Mouse (Mus musculus): Measurements from ENCODE around the gene Lrrc3c. TPM values are rescaled to one million over a fixed set of nuclear protein-coding genes. Genes with fewer than 3 reads are reported as not detected.

Gene Lrrc3c
- polyA plus RNA-seq (2014; fragmentation: Nextera tagmentation; extraction: Ambion mirVana): not detected in 2 replicates

DNA sequence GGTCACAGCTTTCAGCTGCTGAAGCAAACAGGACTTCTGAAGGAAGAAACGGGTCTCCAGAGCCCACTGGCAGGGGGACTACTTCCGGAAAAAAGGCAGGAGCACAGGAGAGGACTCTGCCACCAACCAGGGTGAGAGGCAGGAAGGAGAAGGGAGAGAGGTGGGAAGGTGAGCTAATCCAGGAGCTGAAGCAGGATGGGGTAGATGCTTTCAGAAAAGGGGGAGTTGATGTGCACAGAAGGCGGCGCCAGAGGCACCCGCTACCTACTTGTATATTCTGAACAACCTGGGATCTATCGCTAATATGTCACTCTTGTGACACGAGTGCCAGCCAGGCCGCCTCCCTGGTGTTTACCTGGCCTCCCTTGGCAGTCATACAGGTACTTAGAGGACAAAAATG, at the start of gene Lrrc3c:
TSS of gene Lrrc3c (plus strand) at position 301 of the 400 bp plus-strand sequence.
- Histone ChIP-seq H3K4me1 (replicated peaks; ENCODE audit: control insufficient read depth, insufficient read depth, low read length) (0 out of 2 replicates have a peak, but pooled peaks cover 6% of the 10 kb centered on the region), H3K27me3 (replicated peaks; ENCODE audit: control insufficient read depth, insufficient read depth, low read length) (peaks cover 36% of the 10 kb centered on the region), H3K36me3 (ENCODE audit: control insufficient read depth, insufficient read depth, low read length) (no peaks in the 10 kb centered on the region), H3K9me3 (ENCODE audit: control insufficient read depth, low read length) (no peaks in the 10 kb centered on the region), H3K4me2 (no peak within 1 kb of the TSS), H3K4me3 (ENCODE audit: low read depth, low read length) (no peak within 1 kb of the TSS), H3K9ac (ENCODE audit: low read depth, low read length) (no peak within 1 kb of the TSS), H3K27ac (ENCODE audit: low read depth, low read length) (no peak within 1 kb of the TSS)
- 81% methylated on average over 8 of the region's 8 CpGs for WGBS
- DNase-seq (ENCODE audit: low spot score): no peak
- no peak for ATAC-seq (replicated peaks; ENCODE audit: low FRiP score)

DNA sequence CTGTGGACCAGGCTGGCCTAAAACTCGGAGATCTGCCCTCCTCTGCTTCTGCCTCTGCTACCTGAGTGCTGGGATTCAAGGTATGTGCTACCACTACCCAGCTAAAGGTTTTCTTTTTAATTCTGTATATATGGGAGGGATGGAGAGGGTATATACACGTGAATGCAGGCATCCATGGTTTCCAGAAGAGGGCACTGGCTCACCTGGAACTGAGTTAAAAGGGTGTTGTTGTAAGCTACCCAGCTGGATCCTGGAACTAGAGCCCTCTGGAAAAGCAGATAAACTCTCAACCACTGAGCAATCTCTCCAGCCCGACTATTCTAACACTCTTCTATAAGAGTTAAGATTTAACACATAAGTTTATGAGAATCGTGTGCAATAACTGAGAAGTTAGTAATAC, 48.7 kb upstream of the Lrrc3c start:
- no peak overlapping the region for H3K4me2 ChIP-seq
- H3K27ac ChIP-seq (ENCODE audit: low read depth, low read length): no peak overlapping the region
- H3K9ac ChIP-seq (ENCODE audit: low read depth, low read length): no peak overlapping the region
- ATAC-seq (replicated peaks; ENCODE audit: low FRiP score) (no peak), DNase-seq (ENCODE audit: low spot score) (no peak)
- no peaks in the 10 kb centered on the region for H3K36me3 ChIP-seq (ENCODE audit: control insufficient read depth, insufficient read depth, low read length)
- peaks cover 52% of the 10 kb centered on the region for H3K27me3 ChIP-seq (replicated peaks; ENCODE audit: control insufficient read depth, insufficient read depth, low read length)
- WGBS: 54% methylated on average over 4 of the region's 4 CpGs
- peaks cover 13% of the 10 kb centered on the region for H3K4me1 ChIP-seq (replicated peaks; ENCODE audit: control insufficient read depth, insufficient read depth, low read length)
- no peak overlapping the region for H3K4me3 ChIP-seq (ENCODE audit: low read depth, low read length)
- no peaks in the 10 kb centered on the region for H3K9me3 ChIP-seq (ENCODE audit: control insufficient read depth, low read length)

DNA sequence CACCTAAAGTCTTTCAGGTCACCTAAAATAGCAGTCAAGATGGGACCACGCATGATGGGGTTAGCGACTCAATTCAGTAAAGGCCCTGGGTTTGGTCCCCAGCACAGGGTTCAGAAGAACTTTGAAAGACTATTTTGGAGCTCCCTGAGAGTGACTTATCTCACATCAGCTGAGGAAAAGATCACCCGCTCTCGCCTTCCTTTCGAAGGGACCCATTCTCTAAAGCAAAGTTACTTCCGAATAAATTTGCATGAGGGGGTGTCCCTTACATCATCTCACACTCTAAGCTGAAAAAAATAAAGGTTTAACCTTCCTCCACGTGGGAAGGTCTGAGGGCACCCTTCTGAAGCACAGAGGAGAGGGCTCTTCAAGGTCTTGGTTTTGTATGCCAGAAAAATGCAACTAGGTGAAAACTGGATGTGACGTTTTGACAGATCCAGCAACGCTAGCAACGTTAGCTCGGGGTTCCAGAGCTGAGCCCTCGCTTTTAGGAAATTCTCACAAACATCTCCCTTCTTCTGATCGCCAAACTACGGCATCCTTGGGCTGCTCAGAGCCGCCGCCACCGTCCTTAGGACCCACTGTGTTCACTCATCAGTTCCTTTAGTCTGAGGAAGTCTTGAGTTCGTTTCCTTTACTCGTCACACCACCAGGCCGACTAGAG, 47.6 kb upstream of the Lrrc3c start:
- WGBS: 17% methylated on average over 20 of the region's 20 CpGs
- peaks cover 43% of the 10 kb centered on the region for H3K27me3 ChIP-seq (replicated peaks; ENCODE audit: control insufficient read depth, insufficient read depth, low read length)
- DNase-seq (ENCODE audit: low spot score): no peak
- H3K4me3 ChIP-seq (ENCODE audit: low read depth, low read length): peak overlapping the region; percentile 72
- H3K4me1 ChIP-seq (replicated peaks; ENCODE audit: control insufficient read depth, insufficient read depth, low read length): peaks cover 11% of the 10 kb centered on the region
- no peaks in the 10 kb centered on the region for H3K36me3 ChIP-seq (ENCODE audit: control insufficient read depth, insufficient read depth, low read length)
- peak overlapping the region; percentile 75 for H3K4me2 ChIP-seq
- H3K9ac ChIP-seq (ENCODE audit: low read depth, low read length): peak overlapping the region; percentile 65
- no peak for ATAC-seq (replicated peaks; ENCODE audit: low FRiP score)
- H3K27ac ChIP-seq (ENCODE audit: low read depth, low read length): no peak overlapping the region
- H3K9me3 ChIP-seq (ENCODE audit: control insufficient read depth, low read length): no peaks in the 10 kb centered on the region

DNA sequence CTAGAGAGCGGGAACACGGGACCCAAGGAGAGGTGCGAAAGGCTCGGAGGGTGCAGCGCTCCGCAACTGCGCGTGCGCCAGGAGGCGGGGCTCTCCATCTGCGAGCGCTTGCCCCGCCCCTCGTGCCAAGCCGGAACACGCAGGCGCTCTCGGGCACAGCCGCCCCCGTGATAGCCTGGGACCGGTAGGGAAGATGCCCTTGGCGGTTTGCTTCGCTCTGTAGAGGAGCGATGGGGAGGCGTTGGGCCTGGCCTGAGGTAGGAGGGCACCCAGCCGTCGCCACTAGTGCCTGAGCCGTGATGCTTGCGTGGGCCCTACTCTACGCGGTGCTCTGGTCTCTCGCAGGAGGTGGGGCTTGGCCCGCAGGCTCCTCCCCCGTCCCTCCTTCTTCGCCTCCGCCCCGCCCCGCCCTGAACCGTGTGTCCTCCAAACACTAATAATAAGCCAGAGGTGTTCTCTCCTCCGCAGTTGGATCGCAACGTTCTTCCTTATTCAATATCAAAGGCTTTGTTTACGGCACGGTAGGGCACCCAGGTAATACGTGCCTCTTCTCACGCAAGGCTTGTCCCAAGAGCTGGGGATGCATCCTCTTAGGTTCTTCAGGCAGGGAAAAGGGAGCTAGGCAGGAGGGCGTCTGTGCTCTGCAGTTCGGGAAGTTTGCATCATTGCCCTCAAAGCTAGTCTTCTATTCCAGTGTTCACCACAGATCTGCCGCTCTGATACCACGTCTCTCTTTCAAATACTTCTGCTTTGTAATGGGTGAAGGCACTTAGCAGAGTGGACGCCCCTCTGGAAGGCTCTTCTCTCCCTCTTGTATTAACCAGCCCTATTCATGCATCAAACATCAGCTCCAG, 46.9 kb upstream of the Lrrc3c start, which contains the start of gene Zpbp2:
TSS of gene Zpbp2 (plus strand) at position 123 of the 854 bp plus-strand sequence.
- H3K36me3 ChIP-seq (ENCODE audit: control insufficient read depth, insufficient read depth, low read length): no peaks in the 10 kb centered on the region
- H3K4me3 ChIP-seq (ENCODE audit: low read depth, low read length): peak within 1 kb of the TSS; percentile 72
- ATAC-seq (replicated peaks; ENCODE audit: low FRiP score): peak; percentile 99
- H3K9ac ChIP-seq (ENCODE audit: low read depth, low read length): peak within 1 kb of the TSS; percentile 65
- DNase-seq (ENCODE audit: low spot score): peak; percentile 97
- under 1% methylated on average over 51 of the region's 51 CpGs for WGBS
- H3K27ac ChIP-seq (ENCODE audit: low read depth, low read length): peak within 1 kb of the TSS; percentile 49
- peak within 1 kb of the TSS; percentile 75 for H3K4me2 ChIP-seq
- peaks cover 36% of the 10 kb centered on the region for H3K27me3 ChIP-seq (replicated peaks; ENCODE audit: control insufficient read depth, insufficient read depth, low read length)
- H3K9me3 ChIP-seq (ENCODE audit: control insufficient read depth, low read length): no peaks in the 10 kb centered on the region
- H3K4me1 ChIP-seq (replicated peaks; ENCODE audit: control insufficient read depth, insufficient read depth, low read length): peaks cover 7% of the 10 kb centered on the region

DNA sequence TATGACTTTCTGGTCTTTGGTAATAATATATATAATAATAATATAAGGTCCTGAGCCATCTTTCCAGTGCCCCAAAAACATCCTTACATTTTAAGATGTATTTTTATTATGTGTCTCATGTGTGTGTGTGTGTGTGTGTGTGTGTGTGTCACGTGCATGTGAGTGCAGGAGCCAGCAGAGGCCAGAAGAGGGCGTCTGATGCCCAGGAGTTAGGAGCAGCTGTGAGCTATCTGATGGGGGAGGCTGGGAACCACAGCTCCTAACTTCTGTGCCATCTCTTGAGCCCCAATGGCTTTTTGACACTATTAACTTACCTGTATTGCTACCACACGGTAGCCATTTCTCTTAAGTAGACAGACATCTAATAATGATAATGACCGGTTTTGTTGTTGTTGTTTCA, 44.1 kb upstream of the Lrrc3c start:
- Histone ChIP-seq H3K9ac (ENCODE audit: low read depth, low read length) (no peak overlapping the region), H3K36me3 (ENCODE audit: control insufficient read depth, insufficient read depth, low read length) (no peaks in the 10 kb centered on the region), H3K27me3 (replicated peaks; ENCODE audit: control insufficient read depth, insufficient read depth, low read length) (peaks cover 10% of the 10 kb centered on the region), H3K4me2 (no peak overlapping the region), H3K4me1 (replicated peaks; ENCODE audit: control insufficient read depth, insufficient read depth, low read length) (peaks cover 7% of the 10 kb centered on the region), H3K9me3 (ENCODE audit: control insufficient read depth, low read length) (no peaks in the 10 kb centered on the region), H3K27ac (ENCODE audit: low read depth, low read length) (no peak overlapping the region), H3K4me3 (ENCODE audit: low read depth, low read length) (no peak overlapping the region)
- 89% methylated on average over 4 of the region's 4 CpGs for WGBS
- ATAC-seq (replicated peaks; ENCODE audit: low FRiP score) (no peak), DNase-seq (ENCODE audit: low spot score) (no peak)

DNA sequence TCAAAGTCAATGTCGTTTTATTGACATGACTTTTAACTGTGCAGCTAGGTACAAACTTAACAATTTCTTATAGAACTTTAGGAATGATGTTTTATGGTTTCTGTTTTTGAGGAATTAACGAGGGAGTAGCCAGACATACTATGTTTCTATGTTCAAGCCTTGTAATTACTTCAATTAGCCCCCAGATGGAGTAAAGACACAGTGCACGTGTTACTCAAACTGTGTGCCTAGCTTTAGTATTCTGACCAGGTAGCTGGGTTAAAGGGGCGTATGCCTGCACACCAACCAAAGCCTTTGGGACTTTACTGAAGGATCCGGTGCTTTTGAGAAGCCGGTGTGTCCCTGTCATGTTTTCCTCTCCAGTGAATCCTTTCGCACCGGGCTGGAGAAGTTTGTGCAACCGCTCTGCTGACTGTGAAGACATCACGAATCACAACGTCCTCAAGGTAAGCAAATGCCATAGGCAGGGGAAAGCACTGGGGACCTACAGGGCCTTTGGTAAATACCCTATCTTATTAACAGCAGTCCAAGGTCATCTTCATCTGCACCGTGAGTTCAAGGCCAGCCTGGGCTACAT, 42.9 kb upstream of the Lrrc3c start:
- ATAC-seq (replicated peaks; ENCODE audit: low FRiP score): no peak
- no peak overlapping the region for H3K27ac ChIP-seq (ENCODE audit: low read depth, low read length)
- WGBS: 68% methylated on average over 12 of the region's 12 CpGs
- H3K4me3 ChIP-seq (ENCODE audit: low read depth, low read length): no peak overlapping the region
- H3K4me2 ChIP-seq: no peak overlapping the region
- H3K9ac ChIP-seq (ENCODE audit: low read depth, low read length): no peak overlapping the region
- H3K4me1 ChIP-seq (replicated peaks; ENCODE audit: control insufficient read depth, insufficient read depth, low read length): peaks cover 7% of the 10 kb centered on the region
- DNase-seq (ENCODE audit: low spot score): no peak
- H3K36me3 ChIP-seq (ENCODE audit: control insufficient read depth, insufficient read depth, low read length): no peaks in the 10 kb centered on the region
- H3K9me3 ChIP-seq (ENCODE audit: control insufficient read depth, low read length): no peaks in the 10 kb centered on the region
- no peaks in the 10 kb centered on the region; the same call in 1 of the 2 replicates for H3K27me3 ChIP-seq (replicated peaks; ENCODE audit: control insufficient read depth, insufficient read depth, low read length)

DNA sequence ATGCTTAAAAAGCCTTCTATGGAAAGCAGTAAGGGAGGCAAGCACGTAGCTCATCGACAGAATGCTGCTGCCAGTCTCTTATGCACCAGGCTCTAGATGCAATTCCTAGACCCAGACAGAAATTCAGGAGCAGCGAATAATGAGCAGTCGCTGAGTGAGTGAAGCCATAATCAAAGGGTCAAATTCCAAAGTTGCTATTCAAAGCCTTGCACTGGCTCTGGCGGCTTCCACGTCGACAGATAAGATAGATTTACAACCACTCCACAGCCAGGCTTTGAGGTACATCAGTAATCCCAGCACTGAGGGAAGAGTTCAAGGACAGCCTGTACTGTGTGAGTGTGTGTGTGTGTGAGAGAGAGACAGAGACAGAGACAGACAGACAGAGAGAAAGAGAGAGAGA, 37.1 kb upstream of the Lrrc3c start:
- Histone ChIP-seq H3K4me1 (replicated peaks; ENCODE audit: control insufficient read depth, insufficient read depth, low read length) (0 out of 2 replicates have a peak, but pooled peaks cover 3% of the 10 kb centered on the region), H3K36me3 (ENCODE audit: control insufficient read depth, insufficient read depth, low read length) (no peaks in the 10 kb centered on the region), H3K27ac (ENCODE audit: low read depth, low read length) (no peak overlapping the region), H3K4me3 (ENCODE audit: low read depth, low read length) (no peak overlapping the region), H3K9ac (ENCODE audit: low read depth, low read length) (no peak overlapping the region), H3K9me3 (ENCODE audit: control insufficient read depth, low read length) (no peaks in the 10 kb centered on the region), H3K4me2 (no peak overlapping the region), H3K27me3 (replicated peaks; ENCODE audit: control insufficient read depth, insufficient read depth, low read length) (peaks cover 3% of the 10 kb centered on the region)
- DNase-seq (ENCODE audit: low spot score) (no peak), ATAC-seq (replicated peaks; ENCODE audit: low FRiP score) (no peak)
- 41% methylated on average over 7 of the region's 7 CpGs for WGBS

DNA sequence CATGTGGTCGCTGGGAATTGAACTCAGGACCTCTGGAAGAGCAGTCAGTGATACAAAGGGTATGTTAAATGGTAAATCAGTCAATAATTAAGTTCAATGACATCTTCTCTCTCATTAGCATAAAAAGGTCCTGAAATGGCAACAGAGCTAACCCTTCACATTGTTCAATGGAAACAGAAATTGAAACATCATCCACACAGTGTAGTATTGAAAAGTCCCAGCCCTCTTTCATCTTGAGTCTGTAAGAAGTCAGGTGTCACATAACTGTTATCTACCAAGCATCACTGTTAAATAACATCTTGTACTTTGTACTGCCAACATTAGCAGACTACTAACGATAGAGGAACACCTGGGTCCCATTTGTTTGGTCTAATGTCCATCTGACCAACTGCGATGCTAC, 35.1 kb upstream of the Lrrc3c start:
- H3K27ac ChIP-seq (ENCODE audit: low read depth, low read length): no peak overlapping the region
- H3K4me2 ChIP-seq: no peak overlapping the region
- ATAC-seq (replicated peaks; ENCODE audit: low FRiP score) (no peak), DNase-seq (ENCODE audit: low spot score) (no peak)
- H3K9ac ChIP-seq (ENCODE audit: low read depth, low read length): no peak overlapping the region
- no peaks in the 10 kb centered on the region for H3K9me3 ChIP-seq (ENCODE audit: control insufficient read depth, low read length)
- H3K36me3 ChIP-seq (ENCODE audit: control insufficient read depth, insufficient read depth, low read length): no peaks in the 10 kb centered on the region
- WGBS: 83% methylated on average over 3 of the region's 3 CpGs
- H3K27me3 ChIP-seq (replicated peaks; ENCODE audit: control insufficient read depth, insufficient read depth, low read length): peaks cover 3% of the 10 kb centered on the region
- no peak overlapping the region for H3K4me3 ChIP-seq (ENCODE audit: low read depth, low read length)
- 0 out of 2 replicates have a peak, but pooled peaks cover 3% of the 10 kb centered on the region for H3K4me1 ChIP-seq (replicated peaks; ENCODE audit: control insufficient read depth, insufficient read depth, low read length)
